Mouse (Mus musculus): Measurements from ENCODE around the gene Pip4k2b. TPM values are rescaled to one million over a fixed set of nuclear protein-coding genes. Genes with fewer than 3 reads are reported as not detected.

The Pip4k2b gene
- total RNA-seq, 4 experiments from 2014 or later = 97.5 to 127 (median 109) TPM

- no peak for DNase-seq (ENCODE audit: low spot score in 2 of 2)
Measured at GRCm38 (mm10) chr11:97669268-97669667, 75.2 kb downstream of the Pip4k2b start.

GRCm38 (mm10) chr11:97668160-97668559, 76.3 kb downstream of the Pip4k2b start:
- DNase-seq (ENCODE audit: low spot score in 2 of 2) = no peak

GRCm38 (mm10) chr11:97666794-97667193, 77.7 kb downstream of the Pip4k2b start:
- DNase-seq (ENCODE audit: low spot score in 2 of 2) = no peak

- DNase-seq (ENCODE audit: low spot score in 2 of 2) = no peak
Measured at GRCm38 (mm10) chr11:97666221-97666620, 78.3 kb downstream of the Pip4k2b start.

GRCm38 (mm10) chr11:97665431-97665830, 79.1 kb downstream of the Pip4k2b start:
- no peak for DNase-seq (ENCODE audit: low spot score in 2 of 2)

Small RNA genes lying within 50 kb of the gene (microRNA-seq; reads per million reads assigned to microRNA genes)
- gene Mir6927 (0 to 0.51 reads per million in 2 experiments), gene Mir8102 (0 to 0.96 reads per million in 2 experiments)

Other genes starting within 250 kb of the Pip4k2b start
- under 1 TPM in 1 of 4 experiments, not detected in 3; 0.29 TPM for gene 4933428G20Rik, start 244.4 kb downstream of the Pip4k2b start, total RNA-seq (2022)
- 100 to 1,000 TPM; 212 to 220 (median 217) TPM for gene Srcin1, start 168.5 kb downstream of the Pip4k2b start, total RNA-seq (2022)
- 10 to 100 TPM; 28.9 to 38.6 (median 33.9) TPM for gene Epop, start 115.0 kb downstream of the Pip4k2b start, total RNA-seq (2022)
- gene Mllt6, start 81.3 kb downstream of the Pip4k2b start, total RNA-seq (2022) = 100 to 1,000 TPM; 110 to 149 (median 126) TPM
- 10 to 100 TPM; 45.2 to 60.0 (median 56.7) TPM for gene Cisd3, start 58.9 kb downstream of the Pip4k2b start, total RNA-seq (2022)
- gene Pcgf2, start 44.2 kb downstream of the Pip4k2b start, total RNA-seq (2022) = 10 to 100 TPM; 23.9 to 35.3 (median 29.0) TPM
- 100 to 1,000 TPM; 121 to 145 (median 133) TPM for gene Psmb3, start 41.3 kb downstream of the Pip4k2b start, total RNA-seq (2022)
- gene Cwc25, start 21.9 kb upstream of the Pip4k2b start, total RNA-seq (2022) = 10 to 100 TPM; 18.6 to 22.2 (median 20.6) TPM
- gene 1700001P01Rik, start 31.2 kb upstream of the Pip4k2b start, total RNA-seq (2022) = 1 to 10 TPM in 1 of 4 experiments, under 1 TPM in 2, not detected in 1; 0.93 to 1.4 (median 0.98) TPM
- 100 to 1,000 TPM; 304 to 481 (median 389) TPM for gene Rpl23, start 37.7 kb upstream of the Pip4k2b start, total RNA-seq (2022)
- 100 to 1,000 TPM; 102 to 109 (median 104) TPM for gene Lasp1, start 54.3 kb upstream of the Pip4k2b start, total RNA-seq (2022)
- gene B230217C12Rik, start 96.1 kb upstream of the Pip4k2b start, total RNA-seq (2022) = 10 to 100 TPM; 58.6 to 70.2 (median 68.1) TPM
- 1 to 10 TPM; 1.9 to 4.6 (median 2.4) TPM for gene Fbxo47, start 139.4 kb upstream of the Pip4k2b start, total RNA-seq (2022)
- 10 to 100 TPM; 18.0 to 21.1 (median 19.8) TPM for gene Plxdc1, start 241.7 kb upstream of the Pip4k2b start, total RNA-seq (2022)

All from layer of hippocampus, adult 8-10 months (tissue).